Mouse (Mus musculus): ENCODE measurements around the gene Nck2. TPM values are rescaled to one million over a fixed set of nuclear protein-coding genes. Genes with fewer than 3 reads are reported as not detected.

Nck2 gene
- polyA plus RNA-seq, 1 experiment: 21.0 TPM

DNA sequence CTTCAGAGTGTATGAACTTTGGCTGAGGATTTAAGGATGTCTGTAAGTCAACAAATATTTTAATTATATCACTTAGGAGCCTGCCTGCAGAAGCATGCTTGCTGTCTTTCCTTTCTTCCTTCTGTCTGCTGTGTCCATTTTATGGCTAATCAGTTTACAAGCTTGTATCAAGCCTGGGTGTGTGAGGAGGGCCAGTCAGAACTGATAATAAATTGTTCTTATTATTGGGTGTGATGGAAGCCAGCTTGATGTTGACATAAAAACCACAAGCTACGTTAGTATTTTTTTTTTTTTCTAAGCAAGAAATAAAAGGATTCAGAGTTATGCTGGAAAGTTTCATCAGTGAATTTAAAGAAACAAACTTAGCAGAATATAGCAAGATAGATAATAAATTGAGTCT is 10.8 kb downstream of the Nck2 start:
- TF ChIP-seq POLR2A (IDR thresholded peaks at IDR 0.05; ENCODE audit: borderline replicate concordance, control insufficient read depth, low read depth, low read length) (no peak), CTCF (IDR thresholded peaks at IDR 0.05; ENCODE audit: control insufficient read depth, insufficient read depth, low read length) (no peak)
- Histone ChIP-seq H3K4me3 (replicated peaks; ENCODE audit: control insufficient read depth, low read depth, low read length) (no peak overlapping the region), H3K27ac (ENCODE audit: control insufficient read depth, insufficient read depth, low read depth, low read length, poor library complexity) (no peak overlapping the region), H3K4me1 (ENCODE audit: control insufficient read depth, insufficient read depth, low read length) (peaks cover 1% of the 10 kb centered on the region; the same call in 1 of the 2 replicates)
- WGBS: 18% methylated on average over 1 of the region's 1 CpGs

DNA sequence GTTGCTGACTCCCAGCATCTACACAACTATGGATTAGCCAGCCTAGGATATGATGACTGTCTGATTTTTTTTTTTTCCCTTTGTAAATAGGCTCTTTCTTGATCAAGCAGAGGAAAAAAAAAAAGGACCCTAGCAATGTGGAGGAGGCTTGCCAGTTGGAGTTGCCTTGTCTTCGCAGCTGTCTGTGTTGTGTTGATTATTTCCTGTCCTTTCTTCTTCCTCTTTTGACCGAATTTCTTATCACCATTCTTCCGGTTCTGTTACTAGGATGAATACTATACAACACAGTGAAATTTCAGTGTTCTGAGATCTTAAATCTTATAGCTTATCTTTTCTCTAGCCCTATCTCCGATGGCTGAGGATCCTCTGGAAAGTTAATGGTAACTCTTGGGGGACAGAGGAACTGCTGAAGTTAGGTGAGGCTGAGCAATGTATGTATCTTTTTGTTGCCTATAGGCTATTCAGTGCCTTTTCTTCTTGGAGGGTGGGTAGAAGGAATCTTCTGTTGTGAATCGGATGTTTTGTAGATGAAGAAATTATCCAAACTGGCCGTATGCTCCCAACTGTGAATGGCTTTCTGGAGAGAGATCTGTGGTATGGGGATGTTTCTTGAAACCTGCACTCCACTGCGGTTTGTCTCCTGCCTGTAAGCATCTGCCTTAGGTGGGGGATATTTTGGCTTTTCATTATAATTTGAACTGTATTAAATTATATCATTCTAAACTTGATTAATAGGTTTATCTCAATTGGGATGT is 12.8 kb downstream of the Nck2 start:
- Histone ChIP-seq H3K4me3 (replicated peaks; ENCODE audit: control insufficient read depth, low read depth, low read length) (no peak overlapping the region), H3K27ac (ENCODE audit: control insufficient read depth, insufficient read depth, low read depth, low read length, poor library complexity) (no peak overlapping the region), H3K4me1 (ENCODE audit: control insufficient read depth, insufficient read depth, low read length) (peaks cover 1% of the 10 kb centered on the region; the same call in 1 of the 2 replicates)
- WGBS: 35% methylated on average over 7 of the region's 7 CpGs
- no peak for TF ChIP-seq CTCF (IDR thresholded peaks at IDR 0.05; ENCODE audit: control insufficient read depth, insufficient read depth, low read length)
- TF ChIP-seq POLR2A (IDR thresholded peaks at IDR 0.05; ENCODE audit: borderline replicate concordance, control insufficient read depth, low read depth, low read length): no peak

DNA sequence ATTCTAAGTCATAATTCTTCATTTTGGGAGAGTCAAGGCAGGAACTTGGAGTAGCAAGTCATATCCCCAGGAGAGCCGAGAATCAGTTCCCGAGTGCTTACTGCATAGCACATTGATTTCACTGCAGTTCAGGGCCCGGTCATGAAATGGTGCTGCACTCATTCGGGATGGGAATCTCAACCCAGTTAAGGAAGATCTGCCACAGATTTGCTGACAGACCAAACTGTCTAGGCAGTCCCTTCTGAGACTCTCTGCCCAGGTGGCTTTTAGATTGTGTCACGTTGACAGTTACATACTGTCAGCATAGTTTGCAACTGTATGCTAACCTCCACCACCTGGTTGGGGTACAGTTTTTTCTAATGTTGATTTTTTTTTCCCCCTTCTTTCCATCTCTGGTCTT is 16.1 kb downstream of the Nck2 start:
- H3K4me1 ChIP-seq (ENCODE audit: control insufficient read depth, insufficient read depth, low read length): peaks cover 1% of the 10 kb centered on the region; the same call in 1 of the 2 replicates
- 83% methylated on average over 5 of the region's 5 CpGs for WGBS
- no peak overlapping the region for H3K4me3 ChIP-seq (replicated peaks; ENCODE audit: control insufficient read depth, low read depth, low read length)
- no peak for TF ChIP-seq POLR2A (IDR thresholded peaks at IDR 0.05; ENCODE audit: borderline replicate concordance, control insufficient read depth, low read depth, low read length)
- no peak for TF ChIP-seq CTCF (IDR thresholded peaks at IDR 0.05; ENCODE audit: control insufficient read depth, insufficient read depth, low read length)
- no peak overlapping the region for H3K27ac ChIP-seq (ENCODE audit: control insufficient read depth, insufficient read depth, low read depth, low read length, poor library complexity)

DNA sequence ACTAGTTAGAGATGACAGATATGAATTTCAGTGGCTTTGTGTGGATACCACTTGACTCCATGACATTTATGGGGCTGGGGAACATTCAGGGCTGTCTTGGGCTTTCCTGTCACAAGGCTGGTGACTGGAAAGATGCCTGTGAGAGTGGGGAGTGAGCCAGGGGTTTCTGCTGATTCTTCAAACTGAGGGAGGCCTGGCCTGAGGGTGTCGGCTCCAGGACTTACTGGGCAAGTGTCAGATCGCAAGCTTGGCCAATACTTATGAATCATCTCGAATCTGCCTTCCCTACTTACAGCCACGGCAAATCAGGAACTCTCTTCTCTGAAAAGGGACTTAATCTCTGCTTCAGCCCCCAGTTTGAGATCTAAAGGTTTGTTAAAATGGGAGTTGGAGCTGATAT is 18.3 kb downstream of the Nck2 start:
- H3K27ac ChIP-seq (ENCODE audit: control insufficient read depth, insufficient read depth, low read depth, low read length, poor library complexity): no peak overlapping the region
- H3K4me3 ChIP-seq (replicated peaks; ENCODE audit: control insufficient read depth, low read depth, low read length): no peak overlapping the region
- H3K4me1 ChIP-seq (ENCODE audit: control insufficient read depth, insufficient read depth, low read length): peaks cover 4% of the 10 kb centered on the region; the same call in 1 of the 2 replicates
- 38% methylated on average over 4 of the region's 4 CpGs for WGBS
- TF ChIP-seq POLR2A (IDR thresholded peaks at IDR 0.05; ENCODE audit: borderline replicate concordance, control insufficient read depth, low read depth, low read length) (no peak), CTCF (IDR thresholded peaks at IDR 0.05; ENCODE audit: control insufficient read depth, insufficient read depth, low read length) (no peak)

DNA sequence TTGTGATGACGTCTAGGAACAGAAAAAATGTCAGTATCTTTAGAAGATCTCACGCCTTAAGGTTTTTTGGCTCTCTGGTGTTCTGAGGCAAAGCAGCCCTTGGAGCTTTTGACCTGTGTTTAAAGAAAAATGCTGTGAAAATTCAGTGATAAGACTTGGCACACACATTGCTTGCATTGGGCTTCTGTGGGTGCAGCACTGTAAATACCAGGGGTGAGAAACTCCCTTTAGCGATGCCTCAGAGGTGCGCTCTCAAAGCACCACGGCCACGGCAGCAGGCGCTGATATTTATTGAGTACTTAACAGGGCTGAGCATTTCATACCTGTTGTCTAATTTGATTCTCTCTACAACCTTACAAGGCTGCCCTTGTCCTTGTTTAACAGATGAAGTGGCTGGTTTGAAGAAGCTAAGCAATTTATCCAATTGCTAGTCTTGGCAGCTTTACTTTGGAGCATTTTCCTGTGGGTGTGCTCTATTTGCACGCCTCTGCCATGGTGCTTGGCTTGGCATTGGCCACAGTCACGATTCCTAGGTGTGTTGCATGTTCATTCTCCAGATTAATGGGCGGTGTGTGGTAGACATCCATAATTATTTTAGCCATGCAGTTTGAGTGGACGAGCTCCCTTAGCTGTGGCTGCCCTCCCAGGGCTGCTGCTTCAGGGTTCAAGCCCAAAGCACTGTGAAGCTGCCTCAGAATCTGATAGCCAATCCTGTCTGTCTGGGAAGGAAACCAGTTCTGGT is 19.7 kb downstream of the Nck2 start:
- Histone ChIP-seq H3K4me1 (ENCODE audit: control insufficient read depth, insufficient read depth, low read length) (peaks cover 4% of the 10 kb centered on the region; the same call in 1 of the 2 replicates), H3K4me3 (replicated peaks; ENCODE audit: control insufficient read depth, low read depth, low read length) (no peak overlapping the region), H3K27ac (ENCODE audit: control insufficient read depth, insufficient read depth, low read depth, low read length, poor library complexity) (no peak overlapping the region)
- 69% methylated on average over 11 of the region's 11 CpGs for WGBS
- TF ChIP-seq POLR2A (IDR thresholded peaks at IDR 0.05; ENCODE audit: borderline replicate concordance, control insufficient read depth, low read depth, low read length) (no peak), CTCF (IDR thresholded peaks at IDR 0.05; ENCODE audit: control insufficient read depth, insufficient read depth, low read length) (no peak)

DNA sequence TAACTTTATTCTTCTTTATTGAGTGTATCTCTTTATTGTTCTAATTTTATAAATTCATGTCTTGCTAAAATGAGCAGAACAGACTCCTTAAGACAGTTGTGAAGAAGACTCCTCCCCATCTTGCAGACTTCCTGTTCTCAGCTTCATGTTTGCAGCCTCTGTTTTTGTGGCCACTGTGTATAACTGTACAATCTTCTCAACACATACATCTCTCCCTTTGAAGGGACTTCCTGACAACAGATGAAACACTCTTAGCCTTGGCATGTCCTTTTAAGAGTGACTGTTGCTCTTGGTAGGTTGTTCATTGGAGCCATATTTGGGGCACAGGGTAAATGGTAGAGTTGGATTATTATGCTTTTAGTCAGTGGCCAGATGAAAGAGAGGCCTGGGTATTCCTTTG is 20.6 kb downstream of the Nck2 start:
- peaks cover 4% of the 10 kb centered on the region; the same call in 1 of the 2 replicates for H3K4me1 ChIP-seq (ENCODE audit: control insufficient read depth, insufficient read depth, low read length)
- TF ChIP-seq CTCF (IDR thresholded peaks at IDR 0.05; ENCODE audit: control insufficient read depth, insufficient read depth, low read length): no peak
- TF ChIP-seq POLR2A (IDR thresholded peaks at IDR 0.05; ENCODE audit: borderline replicate concordance, control insufficient read depth, low read depth, low read length): no peak
- H3K4me3 ChIP-seq (replicated peaks; ENCODE audit: control insufficient read depth, low read depth, low read length): no peak overlapping the region
- H3K27ac ChIP-seq (ENCODE audit: control insufficient read depth, insufficient read depth, low read depth, low read length, poor library complexity): no peak overlapping the region

DNA sequence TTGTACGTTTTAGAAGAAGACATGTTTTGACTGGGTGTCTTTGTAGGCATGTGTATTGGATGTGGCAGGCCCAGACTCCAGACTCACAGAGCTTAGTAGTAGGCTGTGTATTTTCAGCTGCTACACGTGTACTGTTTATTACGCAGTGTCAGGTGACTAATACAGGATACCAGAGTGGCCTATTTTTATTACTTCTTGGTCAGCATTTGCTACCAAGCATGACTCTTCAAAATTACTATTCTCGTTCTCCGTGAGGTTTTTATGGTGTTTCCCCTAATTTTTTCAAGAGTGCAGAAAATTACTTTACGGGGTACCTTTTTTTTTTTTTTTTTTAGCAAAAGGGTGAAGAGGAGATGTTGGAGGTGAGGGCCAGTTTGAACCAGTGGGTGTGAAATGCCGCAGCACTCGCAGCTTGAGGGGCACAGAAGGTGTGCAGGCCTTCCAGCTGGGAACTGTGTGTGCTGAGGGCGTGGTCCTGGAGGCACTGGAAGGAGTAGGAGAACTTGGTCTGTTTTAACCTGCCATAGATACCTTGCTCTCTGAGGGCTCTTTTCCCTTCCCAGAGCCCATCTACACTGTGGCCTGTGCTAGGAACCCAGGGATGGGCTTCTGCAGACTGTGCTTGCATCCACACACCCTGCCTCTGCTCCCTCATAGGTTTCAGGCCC is 21.7 kb downstream of the Nck2 start:
- no peak overlapping the region for H3K4me3 ChIP-seq (replicated peaks; ENCODE audit: control insufficient read depth, low read depth, low read length)
- H3K4me1 ChIP-seq (ENCODE audit: control insufficient read depth, insufficient read depth, low read length): peaks cover 4% of the 10 kb centered on the region; the same call in 1 of the 2 replicates
- 49% methylated on average over 9 of the region's 9 CpGs for WGBS
- TF ChIP-seq CTCF (IDR thresholded peaks at IDR 0.05; ENCODE audit: control insufficient read depth, insufficient read depth, low read length): no peak
- no peak for TF ChIP-seq POLR2A (IDR thresholded peaks at IDR 0.05; ENCODE audit: borderline replicate concordance, control insufficient read depth, low read depth, low read length)
- no peak overlapping the region for H3K27ac ChIP-seq (ENCODE audit: control insufficient read depth, insufficient read depth, low read depth, low read length, poor library complexity)

DNA sequence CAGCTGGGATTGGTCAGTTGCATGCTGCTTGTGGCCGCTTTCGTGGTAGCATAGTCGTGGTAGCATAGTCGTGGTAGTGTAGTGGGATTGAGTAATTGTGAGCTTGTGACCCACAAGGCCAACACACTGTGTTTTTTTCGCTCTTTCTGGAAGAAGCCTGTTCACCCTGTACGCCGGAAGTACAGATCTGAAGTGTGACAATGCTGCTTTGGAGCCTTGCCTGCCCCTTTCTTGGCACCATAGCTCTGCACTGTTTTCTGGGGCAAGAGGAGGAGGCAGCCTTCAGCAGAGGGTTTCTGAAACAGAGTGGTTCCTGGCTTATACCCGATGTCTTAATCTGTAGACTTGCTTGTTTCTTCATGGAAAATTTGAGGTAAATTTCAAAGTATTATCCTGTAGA is 23.3 kb downstream of the Nck2 start:
- Histone ChIP-seq H3K4me1 (ENCODE audit: control insufficient read depth, insufficient read depth, low read length) (peaks cover 4% of the 10 kb centered on the region; the same call in 1 of the 2 replicates), H3K4me3 (replicated peaks; ENCODE audit: control insufficient read depth, low read depth, low read length) (no peak overlapping the region), H3K27ac (ENCODE audit: control insufficient read depth, insufficient read depth, low read depth, low read length, poor library complexity) (no peak overlapping the region)
- no peak for TF ChIP-seq CTCF (IDR thresholded peaks at IDR 0.05; ENCODE audit: control insufficient read depth, insufficient read depth, low read length)
- no peak for TF ChIP-seq POLR2A (IDR thresholded peaks at IDR 0.05; ENCODE audit: borderline replicate concordance, control insufficient read depth, low read depth, low read length)
- WGBS: 23% methylated on average over 8 of the region's 8 CpGs

Data from bone marrow, adult 2 months (tissue).